In the genomic region with DNA sequence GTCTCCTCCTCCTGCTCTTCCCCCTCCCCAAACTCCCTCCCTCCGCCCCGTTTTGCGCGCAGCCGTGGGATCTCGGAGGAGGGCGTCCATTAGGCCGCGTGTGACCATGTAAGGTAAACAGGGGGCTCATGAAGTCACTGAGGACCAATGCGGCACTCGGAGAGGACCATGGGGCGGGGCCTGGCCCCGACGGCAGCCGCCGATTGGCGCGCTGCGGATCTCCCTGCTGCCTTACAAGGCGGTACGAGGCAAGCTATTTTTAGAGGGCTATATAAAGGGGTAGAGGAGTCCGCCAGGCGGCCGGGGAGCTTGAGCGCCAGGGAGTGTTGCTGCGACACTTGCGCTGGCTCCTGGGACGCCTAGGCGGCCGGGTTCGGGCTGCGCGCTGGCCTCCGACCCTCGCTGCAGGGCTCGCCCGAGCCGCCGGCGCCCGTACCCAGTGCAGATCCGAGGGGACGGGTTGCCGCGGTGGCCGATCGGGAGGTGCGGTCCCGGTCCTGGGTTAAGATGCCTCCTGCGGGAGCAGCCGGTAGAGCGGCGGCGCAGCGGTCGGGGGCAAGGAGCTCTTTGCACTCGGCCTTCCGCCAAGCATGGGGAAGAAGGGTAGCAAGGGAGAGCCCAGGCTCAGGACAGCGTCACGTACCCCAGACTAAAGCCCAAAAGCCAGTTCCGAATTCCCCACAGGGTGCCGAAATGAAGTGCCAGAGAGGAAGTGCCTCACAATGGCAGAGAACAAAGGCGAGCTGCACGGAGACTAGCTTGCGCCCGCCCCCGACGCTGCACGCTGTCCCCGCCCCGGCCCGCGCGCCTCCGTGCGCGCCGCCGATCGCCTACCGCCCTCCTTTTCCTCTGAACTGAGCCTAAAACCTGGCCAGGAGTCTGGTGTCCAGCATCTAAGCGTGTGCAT, we compare ENCODE assay signal across 8 mouse cellular contexts. TPM values are rescaled to one million over a fixed set of nuclear protein-coding genes. Genes with fewer than 3 reads are reported as not detected.
DNase-seq lines count a peak whose midpoint lies in the region; ATAC-seq and TF ChIP-seq lines count a peak whose summit lies in the region.

Gene Klf7 (minus strand): TSS at position 724 of the 907 bp plus-strand sequence.

- peak within 1 kb of the TSS; percentile 75 for H3K4me2 ChIP-seq in lung, postnatal 0 days (replicated peaks; ENCODE audit: low read depth, low read length)

- peak within 1 kb of the TSS; percentile 80 for H3K4me3 ChIP-seq in hindbrain, embryonic 10.5 days
- peak within 1 kb of the TSS; percentile 94 for H3K4me3 ChIP-seq in lung, postnatal 0 days (ENCODE audit: low read depth, low read length)

- no peaks in the 10 kb centered on the region for H3K36me3 ChIP-seq in hindbrain, embryonic 10.5 days
- no peaks in the 10 kb centered on the region for H3K36me3 ChIP-seq in lung, postnatal 0 days (ENCODE audit: insufficient read depth, low read length)

- ATAC-seq in frontal cortex, adult (ENCODE audit: low TSS enrichment) = peak; percentile 84
- ATAC-seq in lung, postnatal 0 days = peak; percentile 97

- no peak for TF ChIP-seq EP300 in lung, postnatal 0 days (IDR thresholded peaks at IDR 0.05)

- no peaks in the 10 kb centered on the region for H3K27me3 ChIP-seq in hindbrain, embryonic 10.5 days (ENCODE audit: insufficient read depth, poor library complexity, severe bottlenecking)
- no peaks in the 10 kb centered on the region for H3K27me3 ChIP-seq in lung, postnatal 0 days (replicated peaks; ENCODE audit: insufficient read depth, low read length)

- peak within 1 kb of the TSS; percentile 100 for H3K9ac ChIP-seq in lung, postnatal 0 days (replicated peaks; ENCODE audit: low read depth)

- peak; percentile 46 for TF ChIP-seq CTCF in lung, postnatal 0 days (IDR thresholded peaks at IDR 0.05)

- no peaks in the 10 kb centered on the region for H3K9me3 ChIP-seq in hindbrain, embryonic 10.5 days
- H3K9me3 ChIP-seq in lung, postnatal 0 days (ENCODE audit: low read length) = no peaks in the 10 kb centered on the region

- H3K27ac ChIP-seq in hindbrain, embryonic 10.5 days = peak within 1 kb of the TSS; percentile 100
- peak within 1 kb of the TSS; percentile 100 for H3K27ac ChIP-seq in lung, postnatal 0 days (ENCODE audit: low read length)

- H3K4me1 ChIP-seq in hindbrain, embryonic 10.5 days (replicated peaks) = peaks cover 44% of the 10 kb centered on the region
- no peaks in the 10 kb centered on the region for H3K4me1 ChIP-seq in lung, postnatal 0 days (ENCODE audit: insufficient read depth, low read depth, low read length)

- DNase-seq in MN1 (ENCODE audit: low spot score) = peak; percentile 98
- DNase-seq in cerebellum, adult 9-10 months = peak; percentile 99
- peak; percentile 98 for DNase-seq in hindbrain, embryonic 10.5 days (ENCODE audit: low spot score)
- DNase-seq in layer of hippocampus, adult 9-11 months = peak; percentile 100
- DNase-seq in lung, postnatal 0 days (ENCODE audit: low spot score) = peak; percentile 100
- DNase-seq in ovary, postnatal 14 days (ENCODE audit: low spot score) = peak; percentile 88
- DNase-seq in thymus, postnatal 14 days = peak; percentile 98

- under 1% methylated on average over 82 of the region's 82 CpGs for WGBS in hindbrain, embryonic 10.5 days
- under 1% methylated on average over 76 of the region's 82 CpGs for WGBS in lung, postnatal 0 days

RNA-seq across cellular contexts. Expression of gene Klf7, which starts in this region (rescaled TPM):
- polyA plus RNA-seq in hindbrain, embryonic 10.5 days (2016; fragmentation: Nextera tagmentation; extraction: Ambion mirVana) = 21.7 and 28.3 TPM in 2 replicates
- polyA plus RNA-seq in lung, postnatal 0 days (2015; fragmentation: Nextera tagmentation; extraction: Ambion mirVana) = 40.9 and 47.9 TPM in 2 replicates

Comparison
In these comparisons a context has a peak if more than half of its experiments do, and no peak if none do; other contexts are left out.
1. Peak in every context shown above with its lines: DNase-seq, ATAC-seq, H3K4me3 ChIP-seq and H3K27ac ChIP-seq.